Mouse (Mus musculus) lung, postnatal 4 days (tissue): ENCODE data around the gene Olfr681.
A peak's percentile ranks its signal among the peaks of the same experiment; 100 is the strongest.
"Not testable (repeated sequence)": the region's sequence is repeated elsewhere in the genome, so short reads cannot be mapped to it uniquely, and the experiment has no call there.

ENCODE experiments used
- DNase-seq, 2 experiments: peaks; one replicate each; pipeline ENCODE4 v3.0.0; 2021

The Olfr681 gene

GRCm38 (mm10) chr7:105116536-105116935 is at the start of gene Olfr681:
Gene Olfr681, plus strand, starts transcription at chr7:105116836.
- DNase-seq = no peak

GRCm38 (mm10) chr7:105080905-105081304 is 35.7 kb upstream of the Olfr681 start, which contains the start of gene Olfr679:
Gene Olfr679, plus strand, starts transcription at chr7:105081205.
- no peak for DNase-seq

GRCm38 (mm10) chr7:105092717-105093116 is 23.9 kb upstream of the Olfr681 start, which contains the start of gene Olfr680-ps1:
Gene Olfr680-ps1, minus strand, starts transcription at chr7:105092817.
- DNase-seq = not testable (repeated sequence)

DNA sequence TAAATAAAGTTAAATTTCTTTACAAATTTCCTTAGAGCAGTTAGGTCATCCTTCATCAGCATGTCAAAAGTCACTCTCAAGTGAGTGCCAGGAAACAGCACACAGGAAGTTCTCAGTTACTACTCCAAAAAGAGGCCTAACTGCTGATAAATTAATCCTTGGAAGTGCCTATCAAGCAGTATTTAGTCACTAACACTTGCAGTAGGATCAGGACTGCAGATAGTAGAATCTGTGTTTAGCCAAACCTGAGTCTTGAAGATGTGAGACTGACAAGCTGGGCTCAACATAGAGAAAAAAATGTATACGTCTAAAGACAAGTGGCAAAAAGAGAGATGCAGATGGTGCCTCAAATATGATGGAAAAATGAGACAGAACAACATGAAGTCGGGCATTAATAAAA is 24.6 kb downstream of the Olfr681 start:
- DNase-seq = no peak

GRCm38 (mm10) chr7:105146912-105147311 is 30.3 kb downstream of the Olfr681 start, which contains the start of gene Olfr683:
Gene Olfr683, minus strand, starts transcription at chr7:105147012.
- no peak for DNase-seq

DNA sequence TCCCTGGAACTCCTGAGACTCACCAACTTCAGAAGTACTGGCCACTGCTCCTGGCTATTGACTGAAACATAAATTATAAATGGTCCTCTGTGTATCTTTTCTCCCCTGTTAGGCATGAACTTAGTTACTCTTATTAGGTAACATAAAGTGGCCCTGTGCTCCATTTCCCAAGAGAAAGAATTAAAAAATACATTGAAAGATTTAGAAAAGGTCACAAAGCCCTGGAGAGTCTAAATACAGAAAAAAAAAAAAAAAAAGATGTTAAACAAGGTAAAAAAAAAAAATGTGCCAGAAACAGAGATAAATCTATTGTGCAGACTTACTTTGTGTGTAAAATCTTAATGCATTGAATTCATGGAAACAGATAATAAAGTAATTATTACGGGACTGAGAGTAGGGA is 46.9 kb downstream of the Olfr681 start, which contains the start of gene Olfr684:
Gene Olfr684, minus strand, starts transcription at position 101 of the 400 bp plus-strand sequence.
- DNase-seq = no peak

GRCm38 (mm10) chr7:105170773-105171172 is 54.1 kb downstream of the Olfr681 start:
- peak in 1 of 2 experiments; percentile 8 for DNase-seq
